Mouse (Mus musculus) mammary gland, adult 2 months (tissue): Measurements from ENCODE around the gene Ssty2. TPM values are rescaled to one million over a fixed set of nuclear protein-coding genes. Genes with fewer than 3 reads are reported as not detected.

ENCODE experiments used
- polyA plus RNA-seq: library from polyadenylated mRNA; depleted of rRNA; stranded (reverse); fragments of >200 nt; gene quantifications from 2 replicates; pipeline ENCODE4 v1.2.3, GENCODE M21; 2012; ENCODE audit warnings: low replicate concordance; rRNA removed

Gene Ssty2
- polyA plus RNA-seq: not detected in 2 replicates

GRCm38 (mm10) chrY:67047972-67048371, at the start of gene Ssty2:
TSS of gene Ssty2 (minus strand) at chrY:67048072.

